Mouse (Mus musculus): ENCODE data around the gene E2f1. TPM values are rescaled to one million over a fixed set of nuclear protein-coding genes. Genes with fewer than 3 reads are reported as not detected.

The E2f1 gene
- 18.0 and 18.6 TPM in 2 replicates for polyA plus RNA-seq (2016; fragmentation: Nextera tagmentation; extraction: Ambion mirVana)

- peak within 1 kb of the TSS; percentile 91 for H3K27ac ChIP-seq
- no peaks in the 10 kb centered on the region for H3K36me3 ChIP-seq
- DNase-seq (ENCODE audit: low spot score): peak; percentile 99
- H3K27me3 ChIP-seq (ENCODE audit: insufficient read depth, poor library complexity, severe bottlenecking): no peaks in the 10 kb centered on the region
- peaks cover 47% of the 10 kb centered on the region for H3K4me1 ChIP-seq
- no peaks in the 10 kb centered on the region for H3K9me3 ChIP-seq
- WGBS: under 1% methylated on average over 42 of the region's 44 CpGs
- peak within 1 kb of the TSS; percentile 85 for H3K4me3 ChIP-seq
These were observed at the start of gene E2f1 for GRCm38 (mm10) chr2:154569836-154570286. Gene E2f1, minus strand, starts transcription at chr2:154569892.

- H3K9me3 ChIP-seq: no peaks in the 10 kb centered on the region
- H3K36me3 ChIP-seq: peaks cover 5% of the 10 kb centered on the region; the same call in 1 of the 2 replicates
- H3K4me3 ChIP-seq: no peak overlapping the region
- 92% methylated on average over 3 of the region's 3 CpGs for WGBS
- DNase-seq (ENCODE audit: low spot score): no peak
- peaks cover 25% of the 10 kb centered on the region for H3K4me1 ChIP-seq
- no peaks in the 10 kb centered on the region for H3K27me3 ChIP-seq (ENCODE audit: insufficient read depth, poor library complexity, severe bottlenecking)
- H3K27ac ChIP-seq: no peak overlapping the region
These were observed 47.4 kb upstream of the E2f1 start for GRCm38 (mm10) chr2:154617061-154617460.

- H3K27me3 ChIP-seq (ENCODE audit: insufficient read depth, poor library complexity, severe bottlenecking): no peaks in the 10 kb centered on the region
- no peaks in the 10 kb centered on the region for H3K9me3 ChIP-seq
- no peak overlapping the region for H3K27ac ChIP-seq
- no peak for DNase-seq (ENCODE audit: low spot score)
- 81% methylated on average over 5 of the region's 5 CpGs for WGBS
- H3K4me3 ChIP-seq: no peak overlapping the region
- peaks cover 22% of the 10 kb centered on the region for H3K4me1 ChIP-seq
- H3K36me3 ChIP-seq: peaks cover 2% of the 10 kb centered on the region; the same call in 1 of the 2 replicates
These were observed 46.0 kb upstream of the E2f1 start for GRCm38 (mm10) chr2:154615674-154616073.

DNA sequence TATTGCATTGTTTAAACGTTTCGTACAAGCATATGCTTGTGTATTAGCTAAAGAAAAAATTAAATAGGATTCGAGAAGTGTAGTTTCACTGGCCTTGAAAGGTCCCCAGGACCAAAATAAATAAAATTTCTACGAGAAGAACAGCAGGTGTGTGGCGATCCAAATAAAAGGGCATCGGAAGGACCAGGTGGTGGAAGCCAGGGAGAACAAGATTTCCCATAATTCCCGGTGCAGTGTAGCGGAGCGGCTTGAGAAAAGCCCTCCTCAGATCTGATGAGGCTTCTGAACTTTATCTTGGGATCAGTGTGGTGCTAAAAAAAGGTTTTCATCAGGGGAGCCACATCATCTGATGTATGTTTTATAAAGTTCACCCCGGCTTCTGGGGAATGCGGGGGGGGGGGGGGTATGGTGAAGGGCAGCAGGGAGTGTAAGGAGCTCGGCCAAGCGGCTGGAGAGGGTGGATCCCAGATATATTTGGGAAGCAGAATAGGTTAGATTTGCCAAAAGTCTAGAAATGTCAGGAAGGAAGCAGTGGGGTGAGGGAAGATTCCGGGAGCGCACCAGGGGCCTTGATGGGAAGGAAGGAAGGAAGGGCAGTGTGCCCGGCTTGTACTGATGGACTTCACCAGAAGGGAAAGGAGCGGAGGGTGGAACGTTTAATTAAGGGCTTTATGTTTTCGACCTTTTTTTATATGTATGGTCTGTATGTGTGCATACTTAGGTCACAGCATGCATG lies 45.3 kb upstream of the E2f1 start:
- WGBS: 62% methylated on average over 19 of the region's 19 CpGs
- Histone ChIP-seq H3K27me3 (ENCODE audit: insufficient read depth, poor library complexity, severe bottlenecking) (no peaks in the 10 kb centered on the region), H3K27ac (peak overlapping the region; percentile 93; the same call in 1 of the 2 replicates), H3K36me3 (peaks cover 2% of the 10 kb centered on the region; the same call in 1 of the 2 replicates), H3K9me3 (no peaks in the 10 kb centered on the region), H3K4me1 (peaks cover 22% of the 10 kb centered on the region), H3K4me3 (peak overlapping the region; percentile 27; the same call in 1 of the 2 replicates)
- DNase-seq (ENCODE audit: low spot score): no peak

DNA sequence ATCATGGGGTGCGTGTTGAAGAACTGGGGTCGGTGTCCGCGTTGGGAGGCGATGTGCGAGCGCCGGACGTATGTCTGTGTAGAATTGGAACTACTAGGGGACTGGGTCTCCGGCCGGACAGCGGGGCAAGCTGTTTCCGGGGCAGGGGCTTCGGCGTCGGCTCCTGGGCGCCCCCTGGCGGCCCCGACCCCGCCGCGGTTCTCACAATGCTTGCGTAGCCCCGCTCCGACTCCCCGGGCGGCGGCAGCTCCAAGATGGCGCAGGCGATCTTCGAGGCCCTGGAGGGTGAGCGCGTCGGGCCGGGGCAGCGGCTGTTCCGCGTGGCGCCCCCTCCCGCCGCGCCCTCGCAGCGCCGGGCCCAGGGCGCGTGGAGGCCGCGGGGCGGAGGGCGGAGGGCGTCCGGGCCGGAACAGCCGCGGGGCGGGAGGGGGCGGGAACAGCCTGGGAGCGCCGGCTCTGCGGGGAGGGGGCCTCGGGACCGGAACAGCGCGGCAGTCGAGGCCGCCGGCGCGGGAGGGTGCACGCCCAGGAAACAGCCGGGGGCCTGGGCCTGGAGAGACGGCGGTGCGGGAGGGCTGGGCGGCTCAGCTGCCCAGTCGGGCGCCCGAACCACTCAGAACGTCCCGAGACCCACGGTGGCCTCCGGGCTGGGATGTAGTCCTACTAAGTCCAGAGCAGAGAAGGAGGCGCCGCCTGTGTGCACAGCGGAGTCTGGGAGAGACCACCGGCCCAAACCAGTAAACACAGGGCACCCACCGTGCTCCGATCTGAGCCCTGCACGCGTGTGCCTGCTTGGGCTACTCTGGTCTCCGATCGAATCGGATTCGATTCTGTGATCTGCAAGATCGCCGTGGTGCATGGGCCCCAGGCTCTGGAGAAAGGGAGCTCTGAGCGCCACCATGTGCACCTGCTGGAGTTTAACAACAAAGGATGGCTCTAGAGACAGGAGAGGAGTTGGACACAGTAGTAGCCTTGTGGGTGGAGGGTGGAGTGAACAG lies 43.7 kb upstream of the E2f1 start, which contains the start of the genes Zfp341 and 4930519P11Rik:
TSS of gene Zfp341 (plus strand) at position 180 of the 998 bp plus-strand sequence.
TSS of gene 4930519P11Rik (minus strand) at position 320 of the 998 bp plus-strand sequence.
- Histone ChIP-seq H3K27me3 (ENCODE audit: insufficient read depth, poor library complexity, severe bottlenecking) (peaks cover 4% of the 10 kb centered on the region; the same call in 1 of the 2 replicates), H3K27ac (peak within 1 kb of the TSS; percentile 93), H3K9me3 (no peaks in the 10 kb centered on the region), H3K4me3 (peak within 1 kb of the TSS; percentile 65), H3K36me3 (no peaks in the 10 kb centered on the region; the same call in 1 of the 2 replicates), H3K4me1 (peaks cover 22% of the 10 kb centered on the region)
- peak; percentile 95 for DNase-seq (ENCODE audit: low spot score)
- under 1% methylated on average over 96 of the region's 98 CpGs for WGBS

GRCm38 (mm10) chr2:154609050-154609767 lies 39.5 kb upstream of the E2f1 start:
- DNase-seq (ENCODE audit: low spot score): no peak
- H3K27me3 ChIP-seq (ENCODE audit: insufficient read depth, poor library complexity, severe bottlenecking): peaks cover 13% of the 10 kb centered on the region; the same call in 1 of the 2 replicates
- H3K4me3 ChIP-seq: no peak overlapping the region
- peaks cover 13% of the 10 kb centered on the region; the same call in 1 of the 2 replicates for H3K4me1 ChIP-seq
- no peaks in the 10 kb centered on the region for H3K36me3 ChIP-seq
- no peak overlapping the region for H3K27ac ChIP-seq
- H3K9me3 ChIP-seq: no peaks in the 10 kb centered on the region
- WGBS: 52% methylated on average over 10 of the region's 10 CpGs

GRCm38 (mm10) chr2:154606965-154607364 lies 37.3 kb upstream of the E2f1 start:
- DNase-seq (ENCODE audit: low spot score): no peak
- H3K4me3 ChIP-seq: no peak overlapping the region

DNA sequence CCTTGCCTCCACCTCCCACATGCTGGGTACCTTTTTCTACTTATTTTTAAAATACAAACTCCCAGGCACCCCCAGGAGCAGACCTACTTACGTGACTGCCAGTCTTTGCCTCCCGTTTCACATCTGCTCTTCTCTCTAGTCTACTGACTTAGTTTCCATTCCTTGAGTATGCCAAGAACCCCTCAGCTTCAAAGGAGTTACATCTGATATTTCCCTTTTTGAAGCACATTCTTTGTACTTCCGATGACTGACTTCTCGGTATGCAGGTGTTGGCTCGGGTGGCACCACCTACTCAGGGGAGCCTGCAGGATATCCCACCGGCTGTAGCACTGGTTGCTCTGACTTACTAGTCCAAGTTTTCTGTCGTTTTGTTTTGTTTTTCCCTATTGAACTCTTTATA lies 34.5 kb upstream of the E2f1 start:
- 36% methylated on average over 7 of the region's 7 CpGs for WGBS
- Histone ChIP-seq H3K4me1 (peaks cover 14% of the 10 kb centered on the region), H3K36me3 (no peaks in the 10 kb centered on the region), H3K27ac (peak overlapping the region; percentile 92), H3K9me3 (no peaks in the 10 kb centered on the region), H3K4me3 (peak overlapping the region; percentile 79), H3K27me3 (ENCODE audit: insufficient read depth, poor library complexity, severe bottlenecking) (peaks cover 13% of the 10 kb centered on the region; the same call in 1 of the 2 replicates)
- no peak for DNase-seq (ENCODE audit: low spot score)

More at GRCm38 (mm10) chr2:154606965-154607364, 37.3 kb upstream of the E2f1 start:
- Histone ChIP-seq H3K27me3 (ENCODE audit: insufficient read depth, poor library complexity, severe bottlenecking) (peaks cover 13% of the 10 kb centered on the region; the same call in 1 of the 2 replicates), H3K9me3 (no peaks in the 10 kb centered on the region), H3K27ac (no peak overlapping the region), H3K36me3 (no peaks in the 10 kb centered on the region), H3K4me1 (peaks cover 14% of the 10 kb centered on the region)
- WGBS: 75% methylated on average over 1 of the region's 1 CpGs

GRCm38 (mm10) chr2:154603638-154604153 lies 34.0 kb upstream of the E2f1 start, which contains the start of gene Pxmp4:
Gene Pxmp4, minus strand, starts transcription at chr2:154603708.
- under 1% methylated on average over 13 of the region's 13 CpGs for WGBS
- no peaks in the 10 kb centered on the region for H3K9me3 ChIP-seq
- no peaks in the 10 kb centered on the region for H3K36me3 ChIP-seq
- peak within 1 kb of the TSS; percentile 79 for H3K4me3 ChIP-seq
- peak within 1 kb of the TSS; percentile 92 for H3K27ac ChIP-seq
- DNase-seq (ENCODE audit: low spot score): peak; percentile 99
- H3K27me3 ChIP-seq (ENCODE audit: insufficient read depth, poor library complexity, severe bottlenecking): peaks cover 12% of the 10 kb centered on the region; the same call in 1 of the 2 replicates
- peaks cover 14% of the 10 kb centered on the region for H3K4me1 ChIP-seq

GRCm38 (mm10) chr2:154603007-154603637 lies 33.4 kb upstream of the E2f1 start:
- 16% methylated on average over 22 of the region's 22 CpGs for WGBS
- Histone ChIP-seq H3K27me3 (ENCODE audit: insufficient read depth, poor library complexity, severe bottlenecking) (peaks cover 6% of the 10 kb centered on the region; the same call in 1 of the 2 replicates), H3K27ac (peak overlapping the region; percentile 92), H3K4me3 (peak overlapping the region; percentile 79), H3K36me3 (no peaks in the 10 kb centered on the region), H3K4me1 (peaks cover 14% of the 10 kb centered on the region), H3K9me3 (no peaks in the 10 kb centered on the region)
- no peak for DNase-seq (ENCODE audit: low spot score)

DNA sequence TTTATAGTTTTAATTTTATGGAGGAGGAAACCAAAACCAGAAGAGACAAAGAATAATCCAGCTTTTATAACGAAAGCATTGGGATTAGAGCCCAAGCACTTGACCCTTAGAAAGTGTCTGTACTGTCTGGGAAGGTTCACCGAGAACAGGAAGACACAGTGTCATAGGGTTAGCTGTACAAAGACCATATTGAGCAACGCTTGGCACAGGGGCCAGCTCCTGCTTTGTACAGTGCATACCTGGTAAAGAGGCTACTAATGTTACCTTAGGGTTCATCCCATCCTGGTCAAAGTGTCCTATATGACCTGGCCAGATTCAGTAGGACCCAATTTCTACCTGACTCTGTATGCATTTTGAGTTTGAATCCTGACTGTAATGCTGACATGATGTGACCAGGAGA lies 31.6 kb upstream of the E2f1 start:
- Histone ChIP-seq H3K27ac (no peak overlapping the region), H3K4me1 (peaks cover 14% of the 10 kb centered on the region), H3K9me3 (no peaks in the 10 kb centered on the region), H3K36me3 (no peaks in the 10 kb centered on the region), H3K27me3 (ENCODE audit: insufficient read depth, poor library complexity, severe bottlenecking) (no peaks in the 10 kb centered on the region), H3K4me3 (no peak overlapping the region)
- DNase-seq (ENCODE audit: low spot score): no peak
- 68% methylated on average over 3 of the region's 3 CpGs for WGBS

Data from heart, embryonic 10.5 days (tissue).